Mouse (Mus musculus) spleen, embryonic (tissue): Measurements from ENCODE around the gene Evx2.

Experiments used
- CTCF ChIA-PET: fragments of 350-600 bp; sonication (Branson Sonifier 250); formaldehyde crosslinking; loops from one replicate; lab custom pipeline; 2022; lab: Charles Lee

Evx2 gene

GRCm38 (mm10) chr2:74647082-74647864, 12.1 kb downstream of the Evx2 start:
- CTCF ChIA-PET = interaction anchor here (0.6 kb wide), 1 partner anchor 464 kb away, joined by 3 read pairs; no protein-coding TSS in a partner anchor

GRCm38 (mm10) chr2:74645631-74646030, 13.7 kb downstream of the Evx2 start:
- CTCF ChIA-PET = no interaction called here

GRCm38 (mm10) chr2:74642431-74642830, 16.9 kb downstream of the Evx2 start:
- CTCF ChIA-PET = no interaction called here

- CTCF ChIA-PET = no interaction called here
Observed at GRCm38 (mm10) chr2:74635412-74635811, 23.9 kb downstream of the Evx2 start.

- CTCF ChIA-PET = interaction anchor here (0.7 kb wide), 1 partner anchor 20 kb away, joined by 3 read pairs; no protein-coding TSS in a partner anchor
Observed at GRCm38 (mm10) chr2:74620368-74620767, 39.0 kb downstream of the Evx2 start.

- CTCF ChIA-PET = interaction anchor here (0.7 kb wide), 1 partner anchor 21 kb away, joined by 3 read pairs; no protein-coding TSS in a partner anchor
Observed at GRCm38 (mm10) chr2:74619676-74620246, 39.6 kb downstream of the Evx2 start.

GRCm38 (mm10) chr2:74617706-74618105, 41.7 kb downstream of the Evx2 start:
- CTCF ChIA-PET = no interaction called here

GRCm38 (mm10) chr2:74611406-74611805, 48.0 kb downstream of the Evx2 start:
- CTCF ChIA-PET = no interaction called here

- CTCF ChIA-PET = no interaction called here
Observed at GRCm38 (mm10) chr2:74609350-74609749, 50.0 kb downstream of the Evx2 start.

- CTCF ChIA-PET = no interaction called here
Observed at GRCm38 (mm10) chr2:74606087-74606760, 53.1 kb downstream of the Evx2 start.

GRCm38 (mm10) chr2:74604011-74604410, 55.3 kb downstream of the Evx2 start:
- CTCF ChIA-PET = interaction anchor here (0.7 kb wide), 1 partner anchor 423 kb away, joined by 4 read pairs; no protein-coding TSS in a partner anchor
